Mouse (Mus musculus) ES-Bruce4 (cell line): Measurements from ENCODE around the gene Cdkal1.

ENCODE experiments used
- CTCF ChIP-seq: IDR thresholded peaks from one replicate; pipeline ENCODE4 v1.8.1; 2011; ENCODE audit warnings: low read depth, low read length
- EP300 ChIP-seq: IDR thresholded peaks from 2 replicates; pipeline ENCODE4 v1.6.1; 2011; ENCODE audit warnings: low read depth, low read length; ENCODE audit not compliant: insufficient read depth
- POLR2A ChIP-seq: IDR thresholded peaks from one replicate; pipeline ENCODE4 v1.8.1; 2011; ENCODE audit warnings: low read length; ENCODE audit not compliant: insufficient read depth

GRCm38 (mm10) chr13:29687872-29688271, 167.6 kb downstream of the Cdkal1 start:
- TF ChIP-seq POLR2A = no peak
- TF ChIP-seq CTCF = no peak
- no peak for TF ChIP-seq EP300
